Mouse (Mus musculus): ENCODE measurements around the gene Rac1.

- no peak for TF ChIP-seq EP300 (IDR thresholded peaks at IDR 0.05; ENCODE audit: low read depth)
- no peak for TF ChIP-seq CTCF (IDR thresholded peaks at IDR 0.05; ENCODE audit: low read depth)
Observed at GRCm38 (mm10) chr5:143525454-143526225, 2.2 kb downstream of the Rac1 start.
